Mouse (Mus musculus): Measurements from ENCODE around the gene Slc24a3. TPM values are rescaled to one million over a fixed set of nuclear protein-coding genes. Genes with fewer than 3 reads are reported as not detected.

Slc24a3 gene
- polyA plus RNA-seq, 1 experiment, result not detected

- H3K4me3 ChIP-seq (ENCODE audit: insufficient read depth, low read depth, low read length), result no peak overlapping the region
- H3K27ac ChIP-seq (ENCODE audit: insufficient read depth, low read depth, low read length), result no peak overlapping the region
- no peaks in the 10 kb centered on the region for H3K4me1 ChIP-seq (ENCODE audit: control insufficient read depth, insufficient read depth, low read length)
- TF ChIP-seq CTCF (IDR thresholded peaks at IDR 0.05; ENCODE audit: insufficient read depth, low read depth, low read length) (no peak), POLR2A (IDR thresholded peaks at IDR 0.05; ENCODE audit: insufficient read depth, low read depth, low read length) (no peak)
- WGBS, result 81% methylated on average over 3 of the region's 3 CpGs
Observed at GRCm38 (mm10) chr2:145583103-145583502, 415.5 kb downstream of the Slc24a3 start.

GRCm38 (mm10) chr2:145585437-145585836 is 417.9 kb downstream of the Slc24a3 start:
- Histone ChIP-seq H3K27ac (ENCODE audit: insufficient read depth, low read depth, low read length) (no peak overlapping the region), H3K4me1 (ENCODE audit: control insufficient read depth, insufficient read depth, low read length) (no peaks in the 10 kb centered on the region), H3K4me3 (ENCODE audit: insufficient read depth, low read depth, low read length) (no peak overlapping the region)
- no peak for TF ChIP-seq CTCF (IDR thresholded peaks at IDR 0.05; ENCODE audit: insufficient read depth, low read depth, low read length)
- no peak for TF ChIP-seq POLR2A (IDR thresholded peaks at IDR 0.05; ENCODE audit: insufficient read depth, low read depth, low read length)
- WGBS, result 82% methylated on average over 3 of the region's 3 CpGs

- Histone ChIP-seq H3K4me1 (ENCODE audit: control insufficient read depth, insufficient read depth, low read length) (no peaks in the 10 kb centered on the region), H3K4me3 (ENCODE audit: insufficient read depth, low read depth, low read length) (no peak overlapping the region), H3K27ac (ENCODE audit: insufficient read depth, low read depth, low read length) (no peak overlapping the region)
- TF ChIP-seq CTCF (IDR thresholded peaks at IDR 0.05; ENCODE audit: insufficient read depth, low read depth, low read length) (no peak), POLR2A (IDR thresholded peaks at IDR 0.05; ENCODE audit: insufficient read depth, low read depth, low read length) (no peak)
- WGBS, result 50% methylated on average over 8 of the region's 8 CpGs
Observed at GRCm38 (mm10) chr2:145588009-145588737, 420.6 kb downstream of the Slc24a3 start.

GRCm38 (mm10) chr2:145591881-145592280 is 424.3 kb downstream of the Slc24a3 start:
- no peaks in the 10 kb centered on the region for H3K4me1 ChIP-seq (ENCODE audit: control insufficient read depth, insufficient read depth, low read length)
- no peak overlapping the region for H3K4me3 ChIP-seq (ENCODE audit: insufficient read depth, low read depth, low read length)

DNA sequence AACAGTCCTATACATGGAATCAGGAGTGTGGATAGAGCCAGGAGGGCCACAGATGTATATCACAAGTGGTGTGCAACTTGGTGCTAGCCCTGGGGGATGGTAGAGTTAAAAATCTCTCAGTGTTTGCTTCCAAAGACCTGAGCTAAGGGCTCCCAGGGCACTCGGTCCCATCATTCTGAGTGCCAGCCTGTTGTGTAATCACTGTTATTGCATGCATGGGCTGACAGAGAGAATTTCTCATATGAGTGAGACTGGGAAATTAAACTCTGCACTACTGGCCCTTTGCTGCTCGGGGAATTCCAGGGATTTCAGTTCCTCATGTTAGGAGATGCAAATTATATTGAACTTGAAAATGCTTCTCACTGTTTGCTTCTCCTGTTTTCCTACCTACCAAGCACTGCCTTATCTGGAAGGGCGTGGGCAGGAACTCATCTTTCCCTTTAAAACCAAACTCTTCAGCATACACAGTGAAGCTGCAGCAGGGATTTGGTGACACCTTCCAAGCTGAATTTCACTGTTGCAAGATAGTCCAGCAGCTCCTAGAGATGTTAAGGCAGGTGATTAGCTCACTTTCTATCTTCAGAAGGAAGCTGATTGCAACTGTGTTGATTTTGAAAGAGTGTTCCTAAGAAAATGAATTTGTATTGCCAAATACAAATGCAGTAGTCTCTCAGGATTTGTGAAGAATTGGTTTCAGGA is 426.2 kb downstream of the Slc24a3 start:
- 79% methylated on average over 3 of the region's 3 CpGs for WGBS
- no peaks in the 10 kb centered on the region for H3K4me1 ChIP-seq (ENCODE audit: control insufficient read depth, insufficient read depth, low read length)
- TF ChIP-seq POLR2A (IDR thresholded peaks at IDR 0.05; ENCODE audit: insufficient read depth, low read depth, low read length), result no peak
- TF ChIP-seq CTCF (IDR thresholded peaks at IDR 0.05; ENCODE audit: insufficient read depth, low read depth, low read length), result no peak
- H3K4me3 ChIP-seq (ENCODE audit: insufficient read depth, low read depth, low read length), result no peak overlapping the region
- H3K27ac ChIP-seq (ENCODE audit: insufficient read depth, low read depth, low read length), result no peak overlapping the region

More at GRCm38 (mm10) chr2:145591881-145592280, 424.3 kb downstream of the Slc24a3 start:
- no peak for TF ChIP-seq CTCF (IDR thresholded peaks at IDR 0.05; ENCODE audit: insufficient read depth, low read depth, low read length)
- TF ChIP-seq POLR2A (IDR thresholded peaks at IDR 0.05; ENCODE audit: insufficient read depth, low read depth, low read length), result no peak
- 90% methylated on average over 8 of the region's 8 CpGs for WGBS
- H3K27ac ChIP-seq (ENCODE audit: insufficient read depth, low read depth, low read length), result no peak overlapping the region

DNA sequence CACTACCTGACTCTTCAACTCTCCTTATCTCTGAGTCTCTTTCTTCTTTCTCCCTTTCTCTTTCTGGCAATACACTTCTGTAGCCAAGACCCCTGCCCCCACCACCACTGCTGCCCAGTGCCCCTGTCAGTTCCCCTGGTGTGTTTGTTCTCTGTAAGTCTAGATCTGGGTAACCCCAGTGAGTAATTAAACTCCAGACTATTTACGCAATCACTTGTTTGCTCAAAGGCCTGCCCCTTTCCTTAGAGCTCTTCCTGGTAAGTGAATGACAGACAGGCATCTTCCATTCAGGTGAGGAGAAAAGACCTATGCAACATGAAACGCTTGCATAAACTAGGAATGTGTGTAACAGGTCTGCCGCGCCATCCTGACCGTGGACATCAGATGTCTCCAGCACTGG is 430.3 kb downstream of the Slc24a3 start:
- WGBS, result 94% methylated on average over 5 of the region's 5 CpGs
- no peaks in the 10 kb centered on the region for H3K4me1 ChIP-seq (ENCODE audit: control insufficient read depth, insufficient read depth, low read length)
- TF ChIP-seq POLR2A (IDR thresholded peaks at IDR 0.05; ENCODE audit: insufficient read depth, low read depth, low read length), result no peak
- TF ChIP-seq CTCF (IDR thresholded peaks at IDR 0.05; ENCODE audit: insufficient read depth, low read depth, low read length), result no peak
- H3K27ac ChIP-seq (ENCODE audit: insufficient read depth, low read depth, low read length), result no peak overlapping the region
- no peak overlapping the region for H3K4me3 ChIP-seq (ENCODE audit: insufficient read depth, low read depth, low read length)

DNA sequence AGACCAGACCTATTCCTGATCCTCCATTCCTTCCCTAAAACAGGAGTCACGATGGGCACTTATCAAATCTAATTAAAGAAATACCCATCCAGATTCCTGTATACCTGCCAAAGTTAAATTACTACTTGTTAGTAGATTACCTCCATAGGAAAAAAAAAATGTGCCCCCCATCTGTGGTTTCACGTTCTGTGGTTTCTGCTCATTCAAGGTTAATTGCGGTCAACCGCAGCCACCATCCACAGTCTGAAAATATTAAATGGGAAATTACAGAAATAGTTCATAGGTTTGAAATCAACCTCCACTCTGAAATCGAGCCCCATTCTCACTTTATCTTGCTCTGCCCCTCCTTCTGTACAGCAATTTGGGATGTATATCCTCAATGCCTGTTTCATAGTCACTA is 440.3 kb downstream of the Slc24a3 start:
- Histone ChIP-seq H3K4me3 (ENCODE audit: insufficient read depth, low read depth, low read length) (no peak overlapping the region), H3K27ac (ENCODE audit: insufficient read depth, low read depth, low read length) (no peak overlapping the region), H3K4me1 (ENCODE audit: control insufficient read depth, insufficient read depth, low read length) (no peaks in the 10 kb centered on the region; the same call in 1 of the 2 replicates)
- 89% methylated on average over 5 of the region's 5 CpGs for WGBS
- TF ChIP-seq CTCF (IDR thresholded peaks at IDR 0.05; ENCODE audit: insufficient read depth, low read depth, low read length) (no peak), POLR2A (IDR thresholded peaks at IDR 0.05; ENCODE audit: insufficient read depth, low read depth, low read length) (no peak)

DNA sequence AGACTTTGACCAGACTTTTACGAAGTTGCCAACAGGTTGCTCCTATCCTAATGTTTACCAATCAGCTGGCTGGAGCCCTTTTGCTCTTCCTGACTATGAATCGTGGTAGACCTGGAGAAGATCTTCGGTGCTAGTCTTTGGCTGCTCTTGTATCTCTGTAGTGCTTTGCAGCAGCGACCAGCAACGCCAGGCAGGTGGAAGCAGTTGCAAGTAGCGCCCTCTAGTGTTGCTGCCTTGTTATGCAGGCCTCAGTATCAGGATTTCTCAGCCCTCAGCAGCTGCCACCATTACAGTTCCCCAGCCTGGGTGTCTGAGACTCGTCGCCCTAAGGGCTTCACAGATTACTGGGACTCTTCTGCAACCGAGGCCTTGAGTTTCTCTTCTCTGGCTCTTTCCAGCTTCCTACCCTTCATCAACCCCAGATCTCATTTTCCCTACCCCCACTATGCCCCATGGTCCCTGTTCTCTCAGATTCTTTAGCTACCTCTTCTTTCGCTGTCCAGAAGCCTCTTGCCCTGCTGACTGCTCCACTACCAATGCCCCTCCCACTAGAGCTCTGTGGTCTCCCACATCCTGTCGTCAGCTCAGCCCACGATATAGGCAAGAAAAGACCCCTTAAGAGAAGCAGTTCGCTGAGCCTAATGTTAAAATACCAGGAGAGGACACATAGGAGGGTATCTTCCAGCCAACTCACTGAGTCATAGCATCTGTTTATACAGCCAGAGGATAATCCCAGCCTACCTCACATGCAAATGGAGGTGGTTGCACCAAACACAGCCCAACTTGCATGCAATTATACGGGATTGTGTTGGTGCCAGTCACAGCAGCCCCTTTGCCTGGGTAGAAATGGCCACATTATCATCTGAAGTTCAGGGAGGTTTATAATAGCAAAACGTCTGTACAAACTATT is 443.5 kb downstream of the Slc24a3 start:
- 48% methylated on average over 15 of the region's 15 CpGs for WGBS
- Histone ChIP-seq H3K4me3 (ENCODE audit: insufficient read depth, low read depth, low read length) (no peak overlapping the region), H3K4me1 (ENCODE audit: control insufficient read depth, insufficient read depth, low read length) (no peaks in the 10 kb centered on the region; the same call in 1 of the 2 replicates), H3K27ac (ENCODE audit: insufficient read depth, low read depth, low read length) (no peak overlapping the region)
- no peak for TF ChIP-seq POLR2A (IDR thresholded peaks at IDR 0.05; ENCODE audit: insufficient read depth, low read depth, low read length)
- peak; percentile 33; the same call in 1 of the 2 replicates for TF ChIP-seq CTCF (IDR thresholded peaks at IDR 0.05; ENCODE audit: insufficient read depth, low read depth, low read length)
